Mouse (Mus musculus) duodenum, adult 2 months (tissue): ENCODE measurements around the gene Iqgap2. TPM values are rescaled to one million over a fixed set of nuclear protein-coding genes. Genes with fewer than 3 reads are reported as not detected.

Source experiments
- polyA plus RNA-seq: library from polyadenylated mRNA; depleted of rRNA; stranded (reverse); fragments of >200 nt; gene quantifications from 2 replicates; pipeline ENCODE4 v1.2.3, GENCODE M21; 2012; ENCODE audit warnings: low replicate concordance; rRNA removed

Gene Iqgap2
- 11.9 and 26.5 TPM in 2 replicates for polyA plus RNA-seq

GRCm38 (mm10) chr13:95891491-95891925, at the start of gene Iqgap2:
Gene Iqgap2, minus strand, starts transcription at chr13:95891922.

GRCm38 (mm10) chr13:95696654-95697163, 195.0 kb downstream of the Iqgap2 start, which contains the start of gene F2rl2:
Gene F2rl2, plus strand, starts transcription at chr13:95696853.

GRCm38 (mm10) chr13:95618309-95618712, 273.4 kb downstream of the Iqgap2 start, which contains the start of gene F2r:
Gene F2r, minus strand, starts transcription at chr13:95618487.

Other genes starting within 250 kb of the Iqgap2 start
- gene F2rl2, start 195.1 kb downstream of the Iqgap2 start, polyA plus RNA-seq, result 0.09 and 0.18 TPM in 2 replicates
- gene Gm20075, start 189.5 kb upstream of the Iqgap2 start, polyA plus RNA-seq, result 0.08 TPM in 1 of 2 replicates, not detected in the other
- gene Gm17190, start 190.1 kb upstream of the Iqgap2 start, polyA plus RNA-seq, result not detected in 2 replicates
- 0.08 and 0.11 TPM in 2 replicates for gene Sv2c, start 240.7 kb upstream of the Iqgap2 start, polyA plus RNA-seq